Mouse (Mus musculus) neural tube, embryonic 14.5 days (tissue): ENCODE measurements at regions not wholly inside any gene's neighbourhood (a gene's known extent, or its start where the extent isn't known, plus 50 kb on each side); places are given as distances from the start of the nearest gene placed in this dataset.

ENCODE experiments used
- ATAC-seq: fragments of 200-750 bp; cut with Nextera tagmentation; 2 replicates; pipeline ENCODE4 v1.8.0; 2017; ENCODE audit warnings: low read depth, mild to moderate bottlenecking, moderate TSS enrichment, moderate library complexity
- H3K27ac ChIP-seq: fragments of 300-500 bp; sonication (generic); 2 replicates; pipeline ENCODE4 v1.5.1; 2014; ENCODE audit warnings: low read depth, mild to moderate bottlenecking, control low read depth, low read length, moderate library complexity, mixed read lengths
- H3K27me3 ChIP-seq: fragments of 300-500 bp; sonication (generic); 2 replicates; pipeline ENCODE4 v1.6.1; 2014; ENCODE audit warnings: low read length; ENCODE audit not compliant: control insufficient read depth, insufficient read depth
- H3K36me3 ChIP-seq: fragments of 300-500 bp; sonication (generic); 2 replicates; pipeline ENCODE4 v1.6.1; 2014; ENCODE audit warnings: low read length, mixed read lengths; ENCODE audit not compliant: control insufficient read depth, insufficient read depth
- H3K4me1 ChIP-seq: fragments of 300-500 bp; sonication (generic); 2 replicates; pipeline ENCODE4 v1.6.1; 2014; ENCODE audit warnings: low read length; ENCODE audit not compliant: control insufficient read depth, insufficient read depth
- H3K4me2 ChIP-seq: fragments of 300-500 bp; sonication (generic); 2 replicates; pipeline ENCODE4 v1.6.1; 2014; ENCODE audit warnings: mild to moderate bottlenecking, low read depth, low read length, control low read depth
- H3K4me3 ChIP-seq: fragments of 300-500 bp; sonication (generic); 2 replicates; pipeline ENCODE4 v1.5.1; 2014; ENCODE audit warnings: low read depth, low read length, control low read depth, mixed read lengths
- H3K9ac ChIP-seq: fragments of 300-500 bp; sonication (generic); replicated peaks from 2 replicates; pipeline ENCODE4 v1.6.1; 2014; ENCODE audit warnings: low read depth, mild to moderate bottlenecking, control low read depth, low read length, mixed read lengths
- H3K9me3 ChIP-seq: fragments of 300-500 bp; sonication (generic); 2 replicates; pipeline ENCODE4 v1.6.1; 2016; ENCODE audit warnings: low read length; ENCODE audit not compliant: control insufficient read depth
- WGBS: fragments of 180-500 bp; shearing (Covaris S2); extraction: QIAGEN DNeasy Blood & Tissue Kit; methylation state at CpG from one replicate; pipeline ENCODE4 v1.1.7; 2014; 5-methylcytosine and 5-hydroxymethylcytosine counted together

DNA sequence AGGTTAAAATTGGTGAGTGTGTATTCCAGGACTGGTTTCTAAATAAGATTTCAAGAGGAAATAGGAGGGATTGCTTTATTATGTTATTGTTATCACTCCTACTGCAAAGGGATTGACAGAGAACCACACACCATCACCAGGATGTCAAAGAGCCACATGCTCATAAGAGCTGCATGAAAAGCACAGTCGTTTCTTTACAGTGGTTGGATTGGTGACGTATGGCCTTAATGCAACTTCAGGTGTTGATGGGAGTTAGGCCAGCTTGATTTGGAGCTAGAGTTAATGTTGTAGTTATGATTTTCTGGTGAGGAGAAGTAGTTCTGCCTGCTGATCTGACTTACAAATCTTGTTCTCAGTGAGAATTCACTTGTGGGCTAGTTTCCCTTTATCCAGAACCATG is 344.9 kb upstream of the Satb1 start:
- no peaks in the 10 kb centered on the region for H3K4me1 ChIP-seq
- no peak overlapping the region for H3K4me3 ChIP-seq
- no peaks in the 10 kb centered on the region for H3K27me3 ChIP-seq
- no peak overlapping the region for H3K27ac ChIP-seq
- no peaks in the 10 kb centered on the region for H3K9me3 ChIP-seq
- no peak overlapping the region for H3K9ac ChIP-seq
- H3K4me2 ChIP-seq, result no peak overlapping the region
- ATAC-seq, result no peak
- WGBS, result 90% methylated on average over 2 of the region's 2 CpGs
- H3K36me3 ChIP-seq, result no peaks in the 10 kb centered on the region

DNA sequence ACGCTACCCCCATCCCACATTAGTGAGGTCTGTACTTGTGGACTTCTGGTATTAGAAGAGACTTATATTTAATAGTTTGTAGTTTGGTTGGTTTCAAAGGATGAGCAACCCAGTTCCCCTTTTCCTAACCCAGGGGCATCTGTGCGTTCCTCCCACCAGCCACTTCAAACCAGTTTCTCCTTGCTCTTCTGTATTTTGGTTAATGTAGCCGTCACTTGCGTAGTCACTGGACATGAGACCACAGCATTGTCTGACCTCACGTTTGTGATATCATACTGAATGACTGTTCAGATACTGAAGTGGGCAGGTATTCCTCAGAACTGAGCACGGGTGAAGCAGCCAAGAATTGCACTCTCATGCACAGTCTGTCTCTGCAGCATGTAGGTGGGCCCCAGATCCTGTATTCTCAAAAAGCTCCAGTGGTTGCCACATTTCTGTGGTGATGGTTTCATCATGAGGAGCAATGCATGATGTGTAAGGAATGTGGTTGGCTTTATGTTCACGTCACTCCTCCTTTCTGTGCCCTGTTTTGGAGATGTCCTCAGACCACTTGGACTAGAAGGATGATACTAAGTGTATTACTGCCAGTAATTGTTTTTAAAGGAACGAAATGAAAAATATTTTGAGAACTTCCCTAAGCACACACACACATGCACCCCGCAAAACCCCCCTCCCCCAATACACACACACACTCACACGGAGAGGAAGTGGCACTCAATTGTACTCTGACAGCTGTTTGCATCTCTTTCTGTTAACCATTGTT is 335.2 kb upstream of the Satb1 start:
- no peak overlapping the region for H3K9ac ChIP-seq
- H3K4me2 ChIP-seq, result no peak overlapping the region
- WGBS, result 86% methylated on average over 10 of the region's 10 CpGs
- no peaks in the 10 kb centered on the region for H3K4me1 ChIP-seq
- ATAC-seq, result no peak
- H3K27ac ChIP-seq, result no peak overlapping the region
- H3K27me3 ChIP-seq, result no peaks in the 10 kb centered on the region
- H3K4me3 ChIP-seq, result no peak overlapping the region
- no peaks in the 10 kb centered on the region for H3K36me3 ChIP-seq
- no peaks in the 10 kb centered on the region for H3K9me3 ChIP-seq

- no peak overlapping the region for H3K27ac ChIP-seq
- 86% methylated on average over 4 of the region's 4 CpGs for WGBS
- no peaks in the 10 kb centered on the region for H3K4me1 ChIP-seq
- no peak for ATAC-seq
- H3K36me3 ChIP-seq, result no peaks in the 10 kb centered on the region
- H3K9ac ChIP-seq, result no peak overlapping the region
- no peak overlapping the region for H3K4me2 ChIP-seq
- H3K4me3 ChIP-seq, result no peak overlapping the region
- no peaks in the 10 kb centered on the region for H3K27me3 ChIP-seq
- H3K9me3 ChIP-seq, result no peaks in the 10 kb centered on the region
These were observed 334.6 kb upstream of the Satb1 start for GRCm38 (mm10) chr17:52167658-52168057.

DNA sequence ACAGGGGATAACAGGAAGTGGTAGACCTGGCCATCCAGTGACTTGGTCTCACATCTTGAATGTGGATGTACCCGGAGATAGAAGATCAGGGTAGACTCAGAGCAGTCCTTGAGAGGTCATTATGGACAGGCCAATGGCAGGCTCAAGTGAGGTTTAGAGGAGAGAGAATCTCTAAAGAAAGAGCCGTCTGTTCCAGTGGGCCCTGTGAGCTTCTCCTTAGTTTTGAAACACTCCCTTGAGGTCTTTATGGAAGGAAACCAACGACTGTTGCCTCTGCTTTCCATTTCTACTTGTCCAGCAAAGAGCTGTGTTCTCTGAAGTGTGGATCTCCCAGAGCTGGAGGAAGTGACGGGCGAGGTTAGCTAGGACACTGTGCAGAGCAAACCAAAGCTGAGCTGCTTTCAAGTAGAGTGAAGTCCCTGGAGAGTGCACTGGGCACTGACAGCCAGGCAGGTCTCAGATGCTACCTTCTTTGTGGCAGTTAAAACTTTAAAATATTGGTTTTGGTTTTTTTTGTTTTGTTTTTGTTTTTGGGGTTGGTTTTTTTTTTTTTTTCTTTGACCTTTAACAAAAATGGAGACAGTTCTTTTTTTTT is 332.9 kb upstream of the Satb1 start:
- no peak for ATAC-seq
- no peak overlapping the region for H3K4me2 ChIP-seq
- WGBS, result 84% methylated on average over 5 of the region's 5 CpGs

GRCm38 (mm10) chr17:52162559-52163397 is 329.7 kb upstream of the Satb1 start:
- Histone ChIP-seq H3K9me3 (no peaks in the 10 kb centered on the region), H3K4me3 (no peak overlapping the region), H3K9ac (no peak overlapping the region), H3K27ac (no peak overlapping the region), H3K4me2 (no peak overlapping the region), H3K27me3 (no peaks in the 10 kb centered on the region), H3K4me1 (no peaks in the 10 kb centered on the region), H3K36me3 (no peaks in the 10 kb centered on the region)
- ATAC-seq, result no peak
- 92% methylated on average over 10 of the region's 10 CpGs for WGBS

More for the DNA sequence above, 332.9 kb upstream of the Satb1 start:
- H3K9me3 ChIP-seq, result no peaks in the 10 kb centered on the region
- no peaks in the 10 kb centered on the region for H3K27me3 ChIP-seq
- H3K36me3 ChIP-seq, result no peaks in the 10 kb centered on the region
- no peak overlapping the region for H3K27ac ChIP-seq
- H3K4me3 ChIP-seq, result no peak overlapping the region
- no peak overlapping the region for H3K9ac ChIP-seq
- H3K4me1 ChIP-seq, result no peaks in the 10 kb centered on the region

DNA sequence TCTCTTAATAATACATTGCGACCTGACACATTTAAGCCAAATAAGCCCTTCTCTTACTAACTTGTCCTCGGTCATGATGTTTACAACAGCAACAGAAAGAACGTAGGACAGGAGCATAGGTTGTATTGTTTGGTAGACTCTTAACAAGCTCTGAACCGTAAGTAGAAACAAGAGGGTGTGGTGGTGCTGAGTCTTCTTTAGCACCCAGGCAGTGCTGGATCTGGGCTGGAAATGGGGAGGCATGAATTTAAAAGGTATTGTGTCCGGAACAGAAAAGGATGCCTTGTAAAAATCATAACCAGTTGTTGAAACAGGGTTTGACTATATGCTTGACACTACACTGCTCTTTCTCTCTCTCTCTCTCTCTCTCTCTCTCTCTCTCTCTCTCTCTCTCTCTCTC is 317.4 kb upstream of the Satb1 start:
- Histone ChIP-seq H3K27ac (no peak overlapping the region), H3K9ac (no peak overlapping the region), H3K36me3 (no peaks in the 10 kb centered on the region), H3K4me3 (no peak overlapping the region), H3K4me1 (no peaks in the 10 kb centered on the region), H3K27me3 (no peaks in the 10 kb centered on the region), H3K9me3 (no peaks in the 10 kb centered on the region), H3K4me2 (no peak overlapping the region)
- no peak for ATAC-seq
- 94% methylated on average over 5 of the region's 5 CpGs for WGBS

- no peak overlapping the region for H3K9ac ChIP-seq
- no peaks in the 10 kb centered on the region for H3K4me1 ChIP-seq
- H3K27ac ChIP-seq, result no peak overlapping the region
- H3K27me3 ChIP-seq, result no peaks in the 10 kb centered on the region
- H3K4me3 ChIP-seq, result no peak overlapping the region
- H3K36me3 ChIP-seq, result no peaks in the 10 kb centered on the region
- ATAC-seq, result no peak
- H3K4me2 ChIP-seq, result no peak overlapping the region
- no peaks in the 10 kb centered on the region for H3K9me3 ChIP-seq
- 90% methylated on average over 6 of the region's 6 CpGs for WGBS
These were observed 316.7 kb upstream of the Satb1 start for GRCm38 (mm10) chr17:52149834-52150233.

- no peak for ATAC-seq
- no peak overlapping the region for H3K4me2 ChIP-seq
- H3K9me3 ChIP-seq, result no peaks in the 10 kb centered on the region
- H3K27me3 ChIP-seq, result no peaks in the 10 kb centered on the region
- WGBS, result 91% methylated on average over 3 of the region's 3 CpGs
- H3K27ac ChIP-seq, result no peak overlapping the region
- no peak overlapping the region for H3K4me3 ChIP-seq
- no peaks in the 10 kb centered on the region for H3K36me3 ChIP-seq
- no peaks in the 10 kb centered on the region for H3K4me1 ChIP-seq
- H3K9ac ChIP-seq, result no peak overlapping the region
These were observed 316.0 kb upstream of the Satb1 start for GRCm38 (mm10) chr17:52149068-52149467.

GRCm38 (mm10) chr17:52103891-52104290 is 270.8 kb upstream of the Satb1 start:
- Histone ChIP-seq H3K36me3 (no peaks in the 10 kb centered on the region), H3K9ac (no peak overlapping the region), H3K9me3 (no peaks in the 10 kb centered on the region), H3K4me2 (no peak overlapping the region), H3K27ac (no peak overlapping the region), H3K4me3 (no peak overlapping the region), H3K4me1 (no peaks in the 10 kb centered on the region), H3K27me3 (no peaks in the 10 kb centered on the region)
- 95% methylated on average over 4 of the region's 4 CpGs for WGBS
- no peak for ATAC-seq
